Mouse (Mus musculus) limb, embryonic 12.5 days (tissue): ENCODE measurements around the gene OR5BS1P. TPM values are rescaled to one million over a fixed set of nuclear protein-coding genes. Genes with fewer than 3 reads are reported as not detected.

ENCODE experiments used
- ATAC-seq: fragments of 200-750 bp; cut with Nextera tagmentation; 2 replicates; pipeline ENCODE4 v1.8.0; 2017; ENCODE audit warnings: low read depth, moderate TSS enrichment; ENCODE audit not compliant: insufficient number of reproducible peaks, insufficient read depth, low FRiP score, low TSS enrichment
- H3K27ac ChIP-seq: fragments of 300-500 bp; sonication (generic); 2 replicates; pipeline ENCODE4 v1.5.1; 2016; ENCODE audit warnings: mild to moderate bottlenecking, moderate library complexity
- H3K27me3 ChIP-seq: fragments of 300-500 bp; sonication (generic); 2 replicates; pipeline ENCODE4 v1.6.1; 2016; ENCODE audit warnings: mild to moderate bottlenecking, moderate library complexity
- H3K36me3 ChIP-seq: fragments of 300-500 bp; sonication (generic); 2 replicates; pipeline ENCODE4 v1.6.1; 2016; ENCODE audit warnings: mild to moderate bottlenecking, moderate library complexity
- H3K4me1 ChIP-seq: fragments of 300-500 bp; sonication (generic); replicated peaks from 2 replicates; pipeline ENCODE4 v1.6.1; 2016
- H3K4me2 ChIP-seq: fragments of 300-500 bp; sonication (generic); 2 replicates; pipeline ENCODE4 v1.6.1; 2016; ENCODE audit warnings: mild to moderate bottlenecking, moderate library complexity
- H3K4me3 ChIP-seq: fragments of 300-500 bp; sonication (generic); replicated peaks from 2 replicates; pipeline ENCODE4 v1.5.1; 2016; ENCODE audit warnings: mild to moderate bottlenecking
- H3K9ac ChIP-seq: fragments of 300-500 bp; sonication (generic); replicated peaks from 2 replicates; pipeline ENCODE4 v1.6.1; 2016; ENCODE audit warnings: mild to moderate bottlenecking, moderate library complexity
- H3K9me3 ChIP-seq: fragments of 300-500 bp; sonication (generic); 2 replicates; pipeline ENCODE4 v1.6.1; 2016; ENCODE audit warnings: mild to moderate bottlenecking, moderate library complexity
- WGBS: fragments of 180-500 bp; shearing (Covaris S2); methylation state at CpG from one replicate; pipeline ENCODE4 v1.1.7; 2016; 5-methylcytosine and 5-hydroxymethylcytosine counted together
- polyA plus RNA-seq: library from polyadenylated mRNA; unstranded; fragments of >200 nt; fragmentation: Nextera tagmentation; extraction: Ambion mirVana; gene quantifications from 2 replicates; pipeline ENCODE4 v1.2.1, GENCODE M21; 2016

OR5BS1P gene
- polyA plus RNA-seq, 1 experiment from 2014 or later, result not detected

DNA sequence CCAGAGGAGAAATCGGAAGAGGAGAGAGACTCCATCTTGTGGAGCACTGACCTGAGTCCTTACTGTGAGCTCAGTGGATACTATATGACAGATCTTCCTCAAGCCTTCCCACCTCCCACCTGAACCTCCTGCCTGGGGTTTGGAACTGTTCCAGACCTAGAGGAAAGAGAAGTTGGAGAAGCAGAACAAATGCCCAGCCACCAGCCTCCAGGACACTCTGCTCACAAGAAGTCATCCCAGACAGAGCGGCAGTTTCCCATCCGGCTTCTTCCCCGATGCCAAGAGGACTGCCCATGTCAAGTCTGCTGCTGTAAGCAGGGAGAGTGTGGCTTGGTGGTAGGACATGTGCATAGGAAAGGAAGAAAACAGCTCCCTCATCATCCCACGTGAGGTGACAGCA, 6.6 kb downstream of the OR5BS1P start:
- no peak for ATAC-seq
- Histone ChIP-seq H3K4me2 (no peak overlapping the region), H3K27ac (no peak overlapping the region), H3K4me1 (no peaks in the 10 kb centered on the region), H3K9me3 (no peaks in the 10 kb centered on the region), H3K36me3 (no peaks in the 10 kb centered on the region), H3K9ac (no peak overlapping the region), H3K27me3 (no peaks in the 10 kb centered on the region), H3K4me3 (no peak overlapping the region)
- WGBS, result 79% methylated on average over 5 of the region's 5 CpGs

GRCm38 (mm10) chr15:98479568-98480102, 9.9 kb downstream of the OR5BS1P start:
- ATAC-seq, result no peak
- no peaks in the 10 kb centered on the region for H3K36me3 ChIP-seq
- no peak overlapping the region for H3K4me3 ChIP-seq
- H3K9ac ChIP-seq, result no peak overlapping the region
- no peak overlapping the region for H3K27ac ChIP-seq
- H3K9me3 ChIP-seq, result no peaks in the 10 kb centered on the region
- no peaks in the 10 kb centered on the region for H3K27me3 ChIP-seq
- no peak overlapping the region for H3K4me2 ChIP-seq
- no peaks in the 10 kb centered on the region for H3K4me1 ChIP-seq
- 72% methylated on average over 7 of the region's 7 CpGs for WGBS

DNA sequence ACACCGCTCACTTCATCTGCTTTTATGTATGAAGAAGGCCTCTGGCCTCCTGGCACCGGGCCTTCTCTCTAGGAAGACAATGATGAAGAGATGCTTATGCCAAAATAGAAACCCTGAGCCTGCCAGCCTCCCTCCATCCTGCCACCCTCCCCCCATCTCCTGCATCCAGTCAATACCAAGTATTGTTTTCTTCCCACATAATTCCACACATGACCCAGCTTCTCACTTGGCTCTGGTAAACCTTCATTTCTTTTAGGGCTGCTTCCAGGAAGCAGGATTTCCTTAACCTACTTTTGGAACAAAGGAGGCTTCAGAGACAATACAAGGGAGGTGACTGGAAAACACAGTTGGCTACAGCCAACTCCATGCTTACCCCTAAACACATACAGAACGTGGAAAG, 13.0 kb downstream of the OR5BS1P start, which contains the start of gene Lalba:
Gene Lalba, minus strand, starts transcription at position 21 of the 400 bp plus-strand sequence.
- Histone ChIP-seq H3K9me3 (no peaks in the 10 kb centered on the region), H3K27ac (no peak within 1 kb of the TSS), H3K9ac (no peak within 1 kb of the TSS), H3K27me3 (no peaks in the 10 kb centered on the region), H3K36me3 (no peaks in the 10 kb centered on the region), H3K4me1 (no peaks in the 10 kb centered on the region), H3K4me3 (no peak within 1 kb of the TSS), H3K4me2 (no peak within 1 kb of the TSS)
- no peak for ATAC-seq
- 69% methylated on average over 3 of the region's 3 CpGs for WGBS

DNA sequence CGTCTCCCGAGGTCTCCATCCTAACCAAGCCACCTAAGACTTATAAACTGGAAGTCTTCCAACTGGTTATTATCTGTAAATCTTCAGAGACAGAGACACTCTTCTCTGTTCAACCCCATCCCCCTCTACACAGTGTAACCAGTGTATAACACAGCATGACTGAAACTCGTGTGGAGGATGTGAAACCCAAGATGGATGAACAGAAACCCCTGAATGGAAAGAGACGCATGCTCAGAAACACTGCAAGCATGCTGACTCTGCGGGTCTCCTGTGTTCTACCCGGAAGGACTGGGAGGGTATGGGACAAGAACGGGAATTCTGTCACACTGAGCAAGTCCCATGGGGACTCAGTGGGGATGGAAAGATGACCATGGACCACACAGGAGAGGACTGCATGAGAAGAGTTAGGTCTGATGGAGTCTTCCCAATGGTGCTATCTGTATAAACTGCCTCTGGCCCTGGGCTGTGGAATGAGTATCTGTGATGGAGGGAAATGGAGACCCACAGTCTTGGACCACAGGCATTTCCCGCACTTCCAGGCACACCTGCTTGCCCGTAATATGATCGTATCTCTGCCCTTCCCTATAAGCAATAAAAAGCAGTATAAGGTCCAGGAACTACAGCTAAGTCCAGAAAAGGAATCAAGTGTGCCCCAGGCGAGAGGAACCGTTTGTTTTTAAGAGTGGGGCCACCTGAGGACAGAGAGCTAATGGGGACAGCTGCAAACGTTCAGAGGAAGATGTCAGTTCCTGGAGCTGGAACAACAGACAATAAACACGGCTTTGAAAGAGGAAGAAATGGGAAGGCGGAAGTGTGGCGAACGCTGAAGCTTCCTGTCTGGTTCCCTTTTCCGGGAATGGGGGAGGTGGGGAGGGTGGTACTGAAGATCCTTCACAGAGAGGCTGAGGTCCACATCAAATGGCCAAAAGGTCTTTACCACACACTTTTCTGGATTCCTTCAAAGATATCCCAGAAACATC, 14.5 kb downstream of the OR5BS1P start:
- Histone ChIP-seq H3K36me3 (no peaks in the 10 kb centered on the region), H3K9ac (no peak overlapping the region), H3K4me1 (no peaks in the 10 kb centered on the region), H3K4me2 (no peak overlapping the region), H3K4me3 (no peak overlapping the region), H3K9me3 (no peaks in the 10 kb centered on the region), H3K27me3 (no peaks in the 10 kb centered on the region), H3K27ac (0 out of 2 replicates have a peak overlapping the region, but pooled peaks have one; percentile 18)
- peak; percentile 52; the same call in 1 of the 2 replicates for ATAC-seq
- 58% methylated on average over 18 of the region's 18 CpGs for WGBS

DNA sequence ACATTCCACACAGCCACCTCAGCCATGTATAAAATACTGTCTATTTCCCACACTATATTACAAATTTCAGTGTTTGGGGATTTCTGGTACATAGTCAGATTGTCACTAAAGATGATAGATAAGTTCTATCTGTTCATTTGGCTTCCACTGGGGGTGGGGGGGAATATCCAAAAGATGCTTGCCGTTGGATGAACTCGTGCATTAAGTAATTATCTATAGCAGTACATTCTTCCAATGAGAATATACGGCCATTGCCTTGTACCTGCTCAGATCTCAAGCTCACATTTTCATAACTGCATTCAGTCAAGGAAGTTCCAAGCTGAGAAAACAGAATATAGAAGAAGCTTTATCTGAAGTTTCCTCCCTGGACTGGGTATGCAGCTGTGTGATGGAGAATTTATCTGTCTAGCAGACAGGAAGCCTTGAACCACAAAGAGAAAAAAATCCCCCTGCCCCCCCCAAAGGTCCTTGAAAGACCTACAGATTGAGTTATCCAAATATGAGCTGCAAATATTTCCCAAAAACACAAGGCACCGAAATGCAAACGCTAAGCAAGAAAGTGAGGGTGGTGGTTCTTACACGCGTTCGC, 16.8 kb downstream of the OR5BS1P start:
- no peak for ATAC-seq
- WGBS, result 95% methylated on average over 8 of the region's 8 CpGs

GRCm38 (mm10) chr15:98491332-98491731, 21.6 kb downstream of the OR5BS1P start:
- Histone ChIP-seq H3K27ac (no peak overlapping the region), H3K4me2 (no peak overlapping the region), H3K4me1 (no peaks in the 10 kb centered on the region), H3K27me3 (no peaks in the 10 kb centered on the region), H3K9ac (no peak overlapping the region), H3K36me3 (no peaks in the 10 kb centered on the region), H3K4me3 (no peak overlapping the region), H3K9me3 (no peaks in the 10 kb centered on the region)
- WGBS, result 76% methylated on average over 2 of the region's 2 CpGs
- no peak for ATAC-seq

More for the DNA sequence above, 16.8 kb downstream of the OR5BS1P start:
- no peaks in the 10 kb centered on the region for H3K4me1 ChIP-seq
- H3K4me3 ChIP-seq, result no peak overlapping the region
- no peaks in the 10 kb centered on the region for H3K9me3 ChIP-seq
- H3K9ac ChIP-seq, result no peak overlapping the region
- H3K27me3 ChIP-seq, result no peaks in the 10 kb centered on the region
- H3K36me3 ChIP-seq, result no peaks in the 10 kb centered on the region
- no peak overlapping the region for H3K27ac ChIP-seq
- no peak overlapping the region for H3K4me2 ChIP-seq

GRCm38 (mm10) chr15:98492102-98492501, 22.4 kb downstream of the OR5BS1P start, which contains the start of gene Olfr279:
Gene Olfr279, plus strand, starts transcription at chr15:98492402.
- no peak within 1 kb of the TSS for H3K4me2 ChIP-seq
- H3K36me3 ChIP-seq, result no peaks in the 10 kb centered on the region
- H3K27me3 ChIP-seq, result no peaks in the 10 kb centered on the region
- H3K4me3 ChIP-seq, result no peak within 1 kb of the TSS
- no peak for ATAC-seq
- H3K9me3 ChIP-seq, result no peaks in the 10 kb centered on the region
- H3K9ac ChIP-seq, result no peak within 1 kb of the TSS
- WGBS, result 58% methylated on average over 4 of the region's 4 CpGs
- no peaks in the 10 kb centered on the region for H3K4me1 ChIP-seq
- no peak within 1 kb of the TSS for H3K27ac ChIP-seq

DNA sequence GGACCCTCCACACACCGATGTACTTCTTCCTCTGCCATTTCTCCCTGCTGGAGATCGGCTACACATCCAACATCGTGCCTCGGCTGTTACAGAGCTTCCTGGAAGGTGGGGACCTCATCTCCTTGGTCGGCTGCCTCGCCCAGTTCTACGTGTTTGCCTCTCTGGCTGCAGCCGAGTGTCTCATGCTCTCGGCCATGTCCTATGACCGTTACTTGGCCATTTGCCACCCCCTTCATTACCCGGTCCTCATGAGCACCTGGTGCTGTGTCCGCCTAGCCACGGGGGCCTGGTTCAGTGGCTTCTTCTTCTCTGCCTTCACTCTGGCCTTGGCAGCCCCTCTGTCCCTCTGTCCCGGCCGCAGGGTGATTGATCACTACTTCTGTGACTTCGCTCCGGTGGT, 27.9 kb downstream of the OR5BS1P start:
- no peaks in the 10 kb centered on the region for H3K9me3 ChIP-seq
- no peaks in the 10 kb centered on the region for H3K4me1 ChIP-seq
- H3K4me3 ChIP-seq, result no peak overlapping the region
- no peak overlapping the region for H3K27ac ChIP-seq
- no peaks in the 10 kb centered on the region for H3K27me3 ChIP-seq
- 84% methylated on average over 17 of the region's 17 CpGs for WGBS
- ATAC-seq, result no peak
- H3K36me3 ChIP-seq, result no peaks in the 10 kb centered on the region
- no peak overlapping the region for H3K9ac ChIP-seq
- H3K4me2 ChIP-seq, result no peak overlapping the region

GRCm38 (mm10) chr15:98503317-98503716, 33.6 kb downstream of the OR5BS1P start:
- no peak for ATAC-seq
- H3K9ac ChIP-seq, result no peak overlapping the region
- no peak overlapping the region for H3K4me3 ChIP-seq
- no peak overlapping the region for H3K27ac ChIP-seq
- H3K9me3 ChIP-seq, result no peaks in the 10 kb centered on the region
- peaks cover 6% of the 10 kb centered on the region; the same call in 1 of the 2 replicates for H3K27me3 ChIP-seq
- H3K4me1 ChIP-seq, result no peaks in the 10 kb centered on the region
- 80% methylated on average over 3 of the region's 3 CpGs for WGBS
- H3K36me3 ChIP-seq, result no peaks in the 10 kb centered on the region
- no peak overlapping the region for H3K4me2 ChIP-seq

- H3K9me3 ChIP-seq, result no peaks in the 10 kb centered on the region
- peak overlapping the region; percentile 21 for H3K4me2 ChIP-seq
- H3K4me3 ChIP-seq, result no peak overlapping the region
- H3K36me3 ChIP-seq, result no peaks in the 10 kb centered on the region
- no peak for ATAC-seq
- peaks cover 6% of the 10 kb centered on the region; the same call in 1 of the 2 replicates for H3K27me3 ChIP-seq
- no peak overlapping the region for H3K9ac ChIP-seq
- no peak overlapping the region for H3K27ac ChIP-seq
- WGBS, result 10% methylated on average over 18 of the region's 18 CpGs
- H3K4me1 ChIP-seq, result no peaks in the 10 kb centered on the region
These were observed 34.8 kb downstream of the OR5BS1P start for GRCm38 (mm10) chr15:98504514-98504913.

DNA sequence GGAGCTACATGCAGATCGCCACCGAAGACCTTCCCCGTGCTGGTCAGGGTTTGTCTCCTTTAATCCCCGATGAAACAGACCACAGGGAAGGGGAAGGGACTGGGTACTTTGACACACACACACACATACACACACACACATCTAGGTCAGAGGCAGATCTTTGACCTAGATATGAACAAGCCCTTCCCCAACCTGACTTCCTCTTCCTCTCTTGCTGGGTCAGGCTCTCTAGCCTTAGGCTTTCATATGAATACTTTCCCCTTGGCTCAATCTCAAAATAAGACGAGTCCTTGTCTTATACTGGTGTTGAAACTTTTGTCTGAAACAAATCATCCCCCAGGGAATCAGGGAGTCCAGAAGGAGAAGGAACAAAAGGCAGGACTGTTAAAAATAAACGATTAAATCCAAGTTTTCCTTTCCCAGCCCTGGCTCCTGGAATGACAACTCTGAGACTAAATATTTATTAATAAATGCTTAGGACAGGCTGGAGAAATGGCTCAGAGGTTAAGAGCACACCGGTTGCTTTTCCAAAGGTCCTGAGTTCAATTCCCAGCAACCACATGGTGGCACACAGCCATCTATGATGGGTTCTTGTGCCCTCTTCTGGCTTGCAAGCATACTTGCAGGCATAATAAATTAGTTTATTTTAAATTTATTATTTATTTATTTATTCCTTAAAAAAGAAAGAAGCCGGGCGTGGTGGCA, 36.7 kb downstream of the OR5BS1P start:
- H3K9me3 ChIP-seq, result no peaks in the 10 kb centered on the region

More for the DNA sequence above, 36.7 kb downstream of the OR5BS1P start:
- 84% methylated on average over 9 of the region's 9 CpGs for WGBS
- Histone ChIP-seq H3K9ac (no peak overlapping the region), H3K27me3 (peaks cover 6% of the 10 kb centered on the region; the same call in 1 of the 2 replicates), H3K4me1 (peaks cover 7% of the 10 kb centered on the region), H3K4me2 (no peak overlapping the region), H3K36me3 (no peaks in the 10 kb centered on the region), H3K27ac (no peak overlapping the region), H3K4me3 (no peak overlapping the region)
- ATAC-seq, result no peak
